Mouse (Mus musculus) forebrain, embryonic 14.5 days (tissue): ENCODE measurements at regions not wholly inside any gene's neighbourhood (a gene's known extent, or its start where the extent isn't known, plus 50 kb on each side); places are given as distances from the start of the nearest gene placed in this dataset.
A peak's percentile ranks its signal among the peaks of the same experiment; 100 is the strongest.

Experiments used
- ATAC-seq: fragments of 200-750 bp; cut with Nextera tagmentation; 2 replicates; pipeline ENCODE4 v1.8.0; 2017; ENCODE audit warnings: mild to moderate bottlenecking, moderate library complexity
- DNase-seq: peaks from one replicate; pipeline ENCODE4 v3.0.0-alpha.2; 2015; ENCODE audit warnings: low spot score
- H3K27ac ChIP-seq: fragments of 300-500 bp; sonication (generic); 2 replicates; pipeline ENCODE4 v1.5.1; 2014; ENCODE audit warnings: low read depth, mild to moderate bottlenecking, control low read depth, low read length, moderate library complexity
- H3K27me3 ChIP-seq: fragments of 300-500 bp; sonication (generic); replicated peaks from 2 replicates; pipeline ENCODE4 v1.6.1; 2014; ENCODE audit warnings: low read length, control low read depth, mixed read lengths; ENCODE audit not compliant: control insufficient read depth, insufficient read depth
- H3K36me3 ChIP-seq: fragments of 300-500 bp; sonication (generic); 2 replicates; pipeline ENCODE4 v1.6.1; 2014; ENCODE audit warnings: low read length, control low read depth; ENCODE audit not compliant: control insufficient read depth, insufficient read depth
- H3K4me1 ChIP-seq: fragments of 300-500 bp; sonication (generic); 2 replicates; pipeline ENCODE4 v1.6.1; 2014; ENCODE audit warnings: antibody characterized with exemption, low read length, control low read depth; ENCODE audit not compliant: control insufficient read depth, insufficient read depth
- H3K4me2 ChIP-seq: fragments of 300-500 bp; sonication (generic); 2 replicates; pipeline ENCODE4 v1.6.1; 2014; ENCODE audit warnings: mild to moderate bottlenecking, control low read depth, low read length
- H3K4me3 ChIP-seq: fragments of 300-500 bp; sonication (generic); 2 replicates; pipeline ENCODE4 v1.5.1; 2014; ENCODE audit warnings: low read depth, low read length, control low read depth
- H3K9ac ChIP-seq: fragments of 300-500 bp; sonication (generic); 2 replicates; pipeline ENCODE4 v1.6.1; 2014; ENCODE audit warnings: mild to moderate bottlenecking, low read length, control low read depth, moderate library complexity
- H3K9me3 ChIP-seq: fragments of 300-500 bp; sonication (generic); replicated peaks from 2 replicates; pipeline ENCODE4 v1.6.1; 2016; ENCODE audit warnings: low read length, control low read depth, mixed read lengths; ENCODE audit not compliant: control insufficient read depth
- WGBS: fragments of 180-500 bp; shearing (Covaris S2); extraction: QIAGEN DNeasy Blood & Tissue Kit; methylation state at CpG from one replicate; pipeline ENCODE4 v1.1.7; 2014; 5-methylcytosine and 5-hydroxymethylcytosine counted together

GRCm38 (mm10) chr10:111382206-111382930 lies 83.9 kb downstream of the Bbs10 start:
- ATAC-seq (peak; percentile 71), DNase-seq (peak; percentile 5)
- WGBS, result 26% methylated on average over 4 of the region's 4 CpGs
- H3K4me3 ChIP-seq, result no peak overlapping the region
- H3K9me3 ChIP-seq, result no peaks in the 10 kb centered on the region
- no peak overlapping the region for H3K27ac ChIP-seq
- H3K27me3 ChIP-seq, result no peaks in the 10 kb centered on the region
- no peak overlapping the region for H3K9ac ChIP-seq
- no peaks in the 10 kb centered on the region for H3K36me3 ChIP-seq
- H3K4me1 ChIP-seq, result peaks cover 3% of the 10 kb centered on the region; the same call in 1 of the 2 replicates
- H3K4me2 ChIP-seq, result peak overlapping the region; percentile 18; the same call in 1 of the 2 replicates

- WGBS, result 91% methylated on average over 9 of the region's 9 CpGs
These were observed 87.1 kb downstream of the Bbs10 start for GRCm38 (mm10) chr10:111385561-111385960.

GRCm38 (mm10) chr10:111387869-111388538 lies 85.0 kb upstream of the Nap1l1 start:
- H3K4me1 ChIP-seq, result peaks cover 7% of the 10 kb centered on the region; the same call in 1 of the 2 replicates
- H3K27me3 ChIP-seq, result no peaks in the 10 kb centered on the region

More at GRCm38 (mm10) chr10:111385561-111385960, 87.1 kb downstream of the Bbs10 start:
- no peak overlapping the region for H3K4me2 ChIP-seq
- H3K36me3 ChIP-seq, result no peaks in the 10 kb centered on the region
- ATAC-seq (no peak), DNase-seq (no peak)
- no peaks in the 10 kb centered on the region for H3K27me3 ChIP-seq
- H3K9ac ChIP-seq, result no peak overlapping the region
- no peaks in the 10 kb centered on the region for H3K9me3 ChIP-seq
- H3K27ac ChIP-seq, result no peak overlapping the region
- no peak overlapping the region for H3K4me3 ChIP-seq
- H3K4me1 ChIP-seq, result peaks cover 10% of the 10 kb centered on the region; the same call in 1 of the 2 replicates

DNA sequence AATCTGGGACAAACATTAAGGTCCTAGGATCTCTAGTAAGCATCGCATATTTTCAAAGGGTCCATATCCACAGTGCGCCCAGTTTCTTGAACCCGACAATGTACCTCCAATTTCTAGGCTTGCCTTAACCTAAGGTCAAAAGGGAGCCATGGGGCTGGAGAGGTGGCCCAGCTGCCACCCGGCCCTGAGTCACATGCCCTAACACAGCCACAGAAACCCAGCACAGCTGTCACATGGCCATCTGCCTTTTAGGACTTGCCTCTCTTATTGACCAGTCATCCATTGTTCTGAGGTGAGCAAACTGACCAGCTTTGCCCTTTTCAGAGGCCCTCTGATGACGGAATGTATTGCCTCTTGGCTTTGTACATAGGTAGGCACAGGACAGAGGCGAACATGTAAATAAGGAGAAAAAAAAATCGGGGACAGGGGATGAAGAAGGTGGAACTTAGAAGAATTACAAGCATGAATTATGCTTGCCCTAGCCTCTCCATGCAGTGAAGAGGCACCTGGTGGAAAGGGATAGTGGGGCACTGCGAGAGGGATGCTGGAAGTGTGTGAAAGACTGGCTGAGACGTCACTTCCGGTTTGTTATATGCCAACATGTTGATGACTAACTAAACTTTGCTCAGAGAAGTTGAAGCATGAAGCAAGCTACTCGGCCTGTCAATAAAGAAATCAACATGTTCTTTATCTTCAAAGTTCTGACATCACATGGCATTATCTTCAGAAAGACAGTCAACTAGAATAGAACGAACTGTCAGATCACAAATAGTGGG lies 84.3 kb upstream of the Nap1l1 start:
- ATAC-seq (no peak), DNase-seq (no peak)
- Histone ChIP-seq H3K4me1 (peaks cover 7% of the 10 kb centered on the region; the same call in 1 of the 2 replicates), H3K4me2 (no peak overlapping the region), H3K9me3 (no peaks in the 10 kb centered on the region), H3K27me3 (no peaks in the 10 kb centered on the region), H3K27ac (no peak overlapping the region), H3K4me3 (no peak overlapping the region), H3K36me3 (no peaks in the 10 kb centered on the region), H3K9ac (no peak overlapping the region)
- 85% methylated on average over 12 of the region's 12 CpGs for WGBS

More at GRCm38 (mm10) chr10:111387869-111388538, 85.0 kb upstream of the Nap1l1 start:
- WGBS, result 31% methylated on average over 18 of the region's 18 CpGs
- ATAC-seq (0 out of 2 replicates have a peak, but pooled peaks have one; percentile 45), DNase-seq (peak; percentile 11)
- Histone ChIP-seq H3K4me2 (peak overlapping the region; percentile 31), H3K27ac (no peak overlapping the region), H3K4me3 (no peak overlapping the region), H3K9me3 (no peaks in the 10 kb centered on the region), H3K9ac (no peak overlapping the region), H3K36me3 (no peaks in the 10 kb centered on the region)

- H3K9me3 ChIP-seq, result no peaks in the 10 kb centered on the region
- no peak overlapping the region for H3K9ac ChIP-seq
- DNase-seq (peak; percentile 88), ATAC-seq (peak; percentile 84)
- H3K4me2 ChIP-seq, result peak overlapping the region; percentile 12; the same call in 1 of the 2 replicates
- H3K36me3 ChIP-seq, result no peaks in the 10 kb centered on the region
- H3K27me3 ChIP-seq, result no peaks in the 10 kb centered on the region
- no peak overlapping the region for H3K27ac ChIP-seq
- 31% methylated on average over 9 of the region's 9 CpGs for WGBS
- H3K4me3 ChIP-seq, result no peak overlapping the region
- H3K4me1 ChIP-seq, result peaks cover 7% of the 10 kb centered on the region; the same call in 1 of the 2 replicates
These were observed 83.1 kb upstream of the Nap1l1 start for GRCm38 (mm10) chr10:111389890-111390289.

- no peaks in the 10 kb centered on the region for H3K36me3 ChIP-seq
- no peak for DNase-seq
- 93% methylated on average over 9 of the region's 9 CpGs for WGBS
- H3K4me2 ChIP-seq, result no peak overlapping the region
- H3K27ac ChIP-seq, result no peak overlapping the region
- no peaks in the 10 kb centered on the region for H3K27me3 ChIP-seq
- no peaks in the 10 kb centered on the region for H3K9me3 ChIP-seq
- no peak for ATAC-seq
- H3K9ac ChIP-seq, result no peak overlapping the region
- H3K4me3 ChIP-seq, result no peak overlapping the region
- H3K4me1 ChIP-seq, result peaks cover 7% of the 10 kb centered on the region; the same call in 1 of the 2 replicates
These were observed 78.6 kb upstream of the Nap1l1 start for GRCm38 (mm10) chr10:111394421-111394820.

DNA sequence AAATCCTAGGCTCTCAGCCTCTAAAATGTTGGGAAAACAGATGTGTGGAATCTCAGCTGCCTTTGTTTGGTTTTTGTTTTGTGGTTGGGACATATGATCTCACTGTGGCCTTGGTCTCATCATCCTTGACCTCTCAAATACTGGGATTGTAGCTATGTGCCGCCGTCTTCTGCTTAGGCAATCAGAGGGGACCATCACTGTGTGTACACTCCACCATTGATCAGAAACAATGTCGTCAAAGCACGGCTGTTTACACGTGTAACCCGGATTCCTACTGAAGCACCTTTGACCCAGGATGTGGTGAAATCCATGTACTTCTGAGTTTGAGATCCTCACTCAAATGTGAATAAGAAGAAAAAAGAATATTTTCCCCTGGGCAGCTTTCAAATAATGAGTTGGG lies 68.0 kb upstream of the Nap1l1 start:
- Histone ChIP-seq H3K4me2 (no peak overlapping the region), H3K9me3 (no peaks in the 10 kb centered on the region), H3K27me3 (no peaks in the 10 kb centered on the region), H3K4me1 (no peaks in the 10 kb centered on the region), H3K36me3 (no peaks in the 10 kb centered on the region), H3K9ac (no peak overlapping the region), H3K27ac (no peak overlapping the region), H3K4me3 (no peak overlapping the region)
- ATAC-seq (no peak), DNase-seq (no peak)
- WGBS, result 99% methylated on average over 6 of the region's 6 CpGs

GRCm38 (mm10) chr10:111408887-111409286 lies 64.1 kb upstream of the Nap1l1 start:
- no peaks in the 10 kb centered on the region for H3K9me3 ChIP-seq
- 75% methylated on average over 3 of the region's 3 CpGs for WGBS

More at GRCm38 (mm10) chr10:111408887-111409286, 64.1 kb upstream of the Nap1l1 start:
- no peak overlapping the region for H3K9ac ChIP-seq
- no peak overlapping the region for H3K4me2 ChIP-seq
- DNase-seq, result no peak
- H3K27ac ChIP-seq, result no peak overlapping the region
- no peaks in the 10 kb centered on the region for H3K36me3 ChIP-seq
- no peak overlapping the region for H3K4me3 ChIP-seq
- H3K27me3 ChIP-seq, result no peaks in the 10 kb centered on the region
- ATAC-seq, result no peak
- H3K4me1 ChIP-seq, result no peaks in the 10 kb centered on the region
